9 mouse cellular contexts compared by ENCODE assay signal in genomic region chr19:46135789-46136638, GRCm38 (mm10). TPM values are rescaled to one million over a fixed set of nuclear protein-coding genes. Genes with fewer than 3 reads are reported as not detected.
DNase-seq lines count a peak whose midpoint lies in the region; ATAC-seq and TF ChIP-seq lines count a peak whose summit lies in the region.
"Had no signal": no experiment of that assay in that cellular context is flagged by ENCODE, and none has a peak within 500 bp of the region (broad histone marks: within the 10 kb centered on the region; RNA-seq: fewer than 3 reads in every experiment).

No protein-coding gene starts in this region.

- H3K4me2 ChIP-seq in forebrain, embryonic 12.5 days: peak overlapping the region; percentile 99

- peak; percentile 33 for TF ChIP-seq CTCF in ES-Bruce4 (IDR thresholded peaks at IDR 0.05; ENCODE audit: low read depth, low read length)
- TF ChIP-seq CTCF in bone marrow macrophage, adult 2 months (IDR thresholded peaks at IDR 0.05; ENCODE audit: low read depth, low read length): no peak

- DNase-seq in heart, postnatal 4 days: peak; percentile 61
- peak; percentile 25 to 29 for DNase-seq in left cerebral cortex, postnatal 36 days (ENCODE audit: low spot score in 2 of 2)
- peak; percentile 63 for DNase-seq in spleen, adult 12 weeks (ENCODE audit: low spot score)
- no peak for DNase-seq in layer of hippocampus, adult 8-10 months (ENCODE audit: low spot score in 2 of 2)

- TF ChIP-seq EP300 in ES-Bruce4 (IDR thresholded peaks at IDR 0.05; ENCODE audit: insufficient read depth, low read depth, low read length): no peak

- intact Hi-C loops in left cerebral cortex, postnatal 36 days (cut with DNase I): loop anchor here (1.0 to 2.0 kb wide), 2 partner anchors 118 to 173 kb away; no protein-coding TSS in a partner anchor

- no peak overlapping the region for H3K27ac ChIP-seq in ES-Bruce4 (ENCODE audit: insufficient read depth, low read length)
- H3K27ac ChIP-seq in bone marrow macrophage, adult 2 months (ENCODE audit: insufficient read depth, low read depth, low read length): no peak overlapping the region
- no peak overlapping the region for H3K27ac ChIP-seq in forebrain, embryonic 12.5 days

- no peak for TF ChIP-seq POLR2A in ES-Bruce4 (IDR thresholded peaks at IDR 0.05; ENCODE audit: insufficient read depth, low read length)
- no peak for TF ChIP-seq POLR2A in bone marrow macrophage, adult 2 months (IDR thresholded peaks at IDR 0.05; ENCODE audit: borderline replicate concordance, low read depth, low read length)

- ATAC-seq in forebrain, embryonic 12.5 days (ENCODE audit: low FRiP score): peak; percentile 50; the same call in 1 of the 2 replicates
- ATAC-seq in megakaryocyte-erythroid progenitor cell, adult 5-6 weeks (replicated peaks; ENCODE audit: low FRiP score, low TSS enrichment, poor library complexity, severe bottlenecking): 0 out of 2 replicates have a peak, but pooled peaks have one; percentile 29

- no peaks in the 10 kb centered on the region for H3K4me1 ChIP-seq in ES-Bruce4 (ENCODE audit: control insufficient read depth, insufficient read depth, low read length)
- peaks cover 8% of the 10 kb centered on the region for H3K4me1 ChIP-seq in bone marrow macrophage, adult 2 months (ENCODE audit: control insufficient read depth, insufficient read depth, low read length)
- peaks cover 38% of the 10 kb centered on the region for H3K4me1 ChIP-seq in forebrain, embryonic 12.5 days

- H3K36me3 ChIP-seq in ES-Bruce4 (ENCODE audit: control insufficient read depth, insufficient read depth, low read length, poor library complexity, severe bottlenecking): no peaks in the 10 kb centered on the region
- H3K36me3 ChIP-seq in forebrain, embryonic 12.5 days (replicated peaks): no peaks in the 10 kb centered on the region

- H3K4me3 ChIP-seq in ES-Bruce4 (ENCODE audit: low read depth, low read length): peak overlapping the region; percentile 56
- peak overlapping the region; percentile 50 for H3K4me3 ChIP-seq in bone marrow macrophage, adult 2 months (ENCODE audit: insufficient read depth, low read length)
- peak overlapping the region; percentile 57 for H3K4me3 ChIP-seq in forebrain, embryonic 12.5 days (replicated peaks)

- H3K9me3 ChIP-seq in ES-Bruce4 (replicated peaks; ENCODE audit: control insufficient read depth, insufficient read depth, low read length, poor library complexity, severe bottlenecking): no peaks in the 10 kb centered on the region
- H3K9me3 ChIP-seq in forebrain, embryonic 12.5 days: no peaks in the 10 kb centered on the region

- H3K9ac ChIP-seq in ES-Bruce4 (ENCODE audit: low read depth, poor library complexity, severe bottlenecking): peak overlapping the region; percentile 47
- H3K9ac ChIP-seq in forebrain, embryonic 12.5 days: peak overlapping the region; percentile 57

- H3K27me3 ChIP-seq in ES-Bruce4 (ENCODE audit: control insufficient read depth, insufficient read depth, low read length, poor library complexity, severe bottlenecking): no peaks in the 10 kb centered on the region; the same call in 1 of the 2 replicates
- H3K27me3 ChIP-seq in forebrain, embryonic 12.5 days: peaks cover 96% of the 10 kb centered on the region

- under 1% methylated on average over 75 of the region's 79 CpGs for WGBS in forebrain, embryonic 12.5 days

RNA-seq across cellular contexts. Expression of gene Elovl3, which starts 4.3 kb away (rescaled TPM):
- not detected in 2 replicates for polyA plus RNA-seq in ES-Bruce4 (2011; ENCODE audit: insufficient read depth, insufficient read length, low read depth, missing spikeins)
- polyA plus RNA-seq in bone marrow macrophage, adult 2 months (2012; ENCODE audit: insufficient read depth, insufficient read length, missing spikeins): not detected in 2 replicates
- polyA plus RNA-seq in forebrain, embryonic 12.5 days (2016; fragmentation: Nextera tagmentation; extraction: Ambion mirVana): not detected in 2 replicates
- total RNA-seq in heart, postnatal 4 days (2021): not detected
- total RNA-seq in left cerebral cortex, postnatal 36 days (2021): not detected
- total RNA-seq in megakaryocyte-erythroid progenitor cell, adult 5-6 weeks (2014; fragmentation: Nextera tagmentation): not detected in 2 replicates
- total RNA-seq in megakaryocyte-erythroid progenitor cell, adult 5-6 weeks (2017): not detected in 2 replicates
- total RNA-seq in layer of hippocampus, adult 8-10 months (2022): not detected
- polyA plus RNA-seq: frontal cortex, adult 2 months had no signal

RNA-seq across cellular contexts. Expression of gene Pitx3, which starts 12.1 kb away (rescaled TPM):
- polyA plus RNA-seq in ES-Bruce4 (2011; ENCODE audit: insufficient read depth, insufficient read length, low read depth, missing spikeins): not detected in 2 replicates
- polyA plus RNA-seq in bone marrow macrophage, adult 2 months (2012; ENCODE audit: insufficient read depth, insufficient read length, missing spikeins): not detected in 2 replicates
- polyA plus RNA-seq in forebrain, embryonic 12.5 days (2016; fragmentation: Nextera tagmentation; extraction: Ambion mirVana): 0.24 TPM in 1 of 2 replicates, not detected in the other
- not detected for total RNA-seq in heart, postnatal 4 days (2021)
- total RNA-seq in left cerebral cortex, postnatal 36 days (2021): not detected
- not detected in 2 replicates for total RNA-seq in megakaryocyte-erythroid progenitor cell, adult 5-6 weeks (2014; fragmentation: Nextera tagmentation)
- not detected in 2 replicates for total RNA-seq in megakaryocyte-erythroid progenitor cell, adult 5-6 weeks (2017)
- total RNA-seq in layer of hippocampus, adult 8-10 months (2022): not detected

RNA-seq across cellular contexts. Expression of gene Gbf1, which starts 16.3 kb away (rescaled TPM):
- polyA plus RNA-seq in ES-Bruce4 (2011; ENCODE audit: insufficient read depth, insufficient read length, low read depth, missing spikeins): 51.5 and 58.5 TPM in 2 replicates
- polyA plus RNA-seq in bone marrow macrophage, adult 2 months (2012; ENCODE audit: insufficient read depth, insufficient read length, missing spikeins): 20.2 and 28.0 TPM in 2 replicates
- 59.9 and 64.0 TPM in 2 replicates for polyA plus RNA-seq in forebrain, embryonic 12.5 days (2016; fragmentation: Nextera tagmentation; extraction: Ambion mirVana)
- total RNA-seq in heart, postnatal 4 days (2021): 10 to 100 TPM; 57.6 to 58.3 TPM
- 10 to 100 TPM; 91.1 to 99.0 TPM for total RNA-seq in left cerebral cortex, postnatal 36 days (2021)
- 48.7 and 56.7 TPM in 2 replicates for total RNA-seq in megakaryocyte-erythroid progenitor cell, adult 5-6 weeks (2014; fragmentation: Nextera tagmentation)
- 23.4 and 38.9 TPM in 2 replicates for total RNA-seq in megakaryocyte-erythroid progenitor cell, adult 5-6 weeks (2017)
- 100 to 1,000 TPM in 1 of 4 experiments, 10 to 100 TPM in 3; 82.5 to 103 (median 87.7) TPM for total RNA-seq in layer of hippocampus, adult 8-10 months (2022)

Comparison
In these comparisons a context has a peak if more than half of its experiments do, and no peak if none do; other contexts are left out.
1. DNase-seq: peak in heart, postnatal 4 days (single experiment), left cerebral cortex, postnatal 36 days (2 of 2) and spleen, adult 12 weeks (single experiment); none in layer of hippocampus, adult 8-10 months (0 of 2).
2. Peak in every context shown above with its lines, with median percentiles within 50 percentile points of each other: H3K4me3 ChIP-seq.